Mouse (Mus musculus) ES-Bruce4 (cell line): ENCODE data around the gene Scube1. TPM values are rescaled to one million over a fixed set of nuclear protein-coding genes. Genes with fewer than 3 reads are reported as not detected.

ENCODE experiments used
- H3K27ac ChIP-seq: 2 replicates; pipeline ENCODE4 v1.5.1; 2012; ENCODE audit warnings: low read length, inconsistent platforms; ENCODE audit not compliant: insufficient read depth
- H3K27me3 ChIP-seq: 2 replicates; pipeline ENCODE4 v1.6.1; 2012; ENCODE audit warnings: mild to moderate bottlenecking, low read length, inconsistent platforms; ENCODE audit not compliant: control insufficient read depth, poor library complexity, insufficient read depth, severe bottlenecking
- H3K36me3 ChIP-seq: 2 replicates; pipeline ENCODE4 v1.6.1; 2012; ENCODE audit warnings: inconsistent platforms, mild to moderate bottlenecking, low read length, moderate library complexity; ENCODE audit not compliant: control insufficient read depth, poor library complexity, insufficient read depth, severe bottlenecking
- H3K4me1 ChIP-seq: one replicate; pipeline ENCODE4 v1.8.1; 2011; ENCODE audit warnings: low read length; ENCODE audit not compliant: control insufficient read depth, insufficient read depth
- H3K4me3 ChIP-seq: 2 replicates; pipeline ENCODE4 v1.5.1; 2011; ENCODE audit warnings: low read depth, mild to moderate bottlenecking, low read length
- H3K9ac ChIP-seq: 2 replicates; pipeline ENCODE4 v1.6.1; 2012; ENCODE audit warnings: low read depth, mild to moderate bottlenecking, inconsistent platforms; ENCODE audit not compliant: poor library complexity, severe bottlenecking
- H3K9me3 ChIP-seq: replicated peaks from 2 replicates; pipeline ENCODE4 v1.6.1; 2012; ENCODE audit warnings: mild to moderate bottlenecking, low read length, inconsistent platforms; ENCODE audit not compliant: control insufficient read depth, poor library complexity, insufficient read depth, severe bottlenecking
- CTCF ChIP-seq: IDR thresholded peaks from one replicate; pipeline ENCODE4 v1.8.1; 2011; ENCODE audit warnings: low read depth, low read length
- EP300 ChIP-seq: IDR thresholded peaks from 2 replicates; pipeline ENCODE4 v1.6.1; 2011; ENCODE audit warnings: low read depth, low read length; ENCODE audit not compliant: insufficient read depth
- POLR2A ChIP-seq: IDR thresholded peaks from one replicate; pipeline ENCODE4 v1.8.1; 2011; ENCODE audit warnings: low read length; ENCODE audit not compliant: insufficient read depth
- polyA plus RNA-seq: library from polyadenylated mRNA; stranded (reverse); fragments of >200 nt; gene quantifications from 2 replicates; pipeline ENCODE4 v1.2.4, GENCODE M21; 2011; ENCODE audit warnings: low read depth; ENCODE audit not compliant: missing spikeins, insufficient read depth, insufficient read length

The Scube1 gene
- 0.51 and 0.91 TPM in 2 replicates for polyA plus RNA-seq

- Histone ChIP-seq H3K27ac (no peak within 1 kb of the TSS), H3K4me3 (peak within 1 kb of the TSS; percentile 72), H3K9me3 (no peaks in the 10 kb centered on the region), H3K27me3 (peaks cover 6% of the 10 kb centered on the region), H3K36me3 (no peaks in the 10 kb centered on the region), H3K4me1 (peaks cover 2% of the 10 kb centered on the region), H3K9ac (peak within 1 kb of the TSS; percentile 76)
- TF ChIP-seq EP300, result no peak
- TF ChIP-seq CTCF, result no peak
- no peak for TF ChIP-seq POLR2A
Observed at GRCm38 (mm10) chr15:83724886-83725269, at the start of gene Scube1. TSS of gene Scube1 (minus strand) at chr15:83725021.

- no peaks in the 10 kb centered on the region for H3K27me3 ChIP-seq
- no peak for TF ChIP-seq EP300
- no peak for TF ChIP-seq CTCF
- no peak for TF ChIP-seq POLR2A
- H3K4me3 ChIP-seq, result no peak overlapping the region
- H3K36me3 ChIP-seq, result no peaks in the 10 kb centered on the region
- no peaks in the 10 kb centered on the region for H3K4me1 ChIP-seq
- H3K9ac ChIP-seq, result no peak overlapping the region
- H3K9me3 ChIP-seq, result no peaks in the 10 kb centered on the region
- H3K27ac ChIP-seq, result no peak overlapping the region
Observed at GRCm38 (mm10) chr15:83772953-83773352, 48.1 kb upstream of the Scube1 start.

GRCm38 (mm10) chr15:83772460-83772859, 47.6 kb upstream of the Scube1 start:
- Histone ChIP-seq H3K27me3 (no peaks in the 10 kb centered on the region), H3K9me3 (no peaks in the 10 kb centered on the region), H3K9ac (no peak overlapping the region), H3K4me1 (no peaks in the 10 kb centered on the region), H3K4me3 (no peak overlapping the region), H3K27ac (no peak overlapping the region), H3K36me3 (no peaks in the 10 kb centered on the region)
- no peak for TF ChIP-seq EP300
- no peak for TF ChIP-seq CTCF
- TF ChIP-seq POLR2A, result no peak

GRCm38 (mm10) chr15:83771346-83772053, 46.7 kb upstream of the Scube1 start:
- Histone ChIP-seq H3K27me3 (no peaks in the 10 kb centered on the region), H3K36me3 (no peaks in the 10 kb centered on the region), H3K4me3 (no peak overlapping the region), H3K9ac (no peak overlapping the region), H3K27ac (no peak overlapping the region), H3K4me1 (no peaks in the 10 kb centered on the region), H3K9me3 (no peaks in the 10 kb centered on the region)
- TF ChIP-seq POLR2A (no peak), CTCF (no peak), EP300 (no peak)

- H3K27ac ChIP-seq, result no peak overlapping the region; the same call in 1 of the 2 replicates
- H3K4me3 ChIP-seq, result no peak overlapping the region
- H3K36me3 ChIP-seq, result no peaks in the 10 kb centered on the region
- no peaks in the 10 kb centered on the region for H3K27me3 ChIP-seq
- H3K9me3 ChIP-seq, result no peaks in the 10 kb centered on the region
- peaks cover 3% of the 10 kb centered on the region for H3K4me1 ChIP-seq
- TF ChIP-seq EP300, result peak; percentile 22; the same call in 1 of the 2 replicates
- no peak for TF ChIP-seq CTCF
- TF ChIP-seq POLR2A, result no peak
- H3K9ac ChIP-seq, result no peak overlapping the region
Observed at GRCm38 (mm10) chr15:83765388-83766029, 40.7 kb upstream of the Scube1 start.

GRCm38 (mm10) chr15:83761512-83761911, 36.7 kb upstream of the Scube1 start:
- H3K27me3 ChIP-seq, result no peaks in the 10 kb centered on the region
- H3K4me1 ChIP-seq, result peaks cover 3% of the 10 kb centered on the region
- H3K9ac ChIP-seq, result no peak overlapping the region
- no peak overlapping the region for H3K4me3 ChIP-seq
- no peaks in the 10 kb centered on the region for H3K9me3 ChIP-seq
- H3K36me3 ChIP-seq, result no peaks in the 10 kb centered on the region
- H3K27ac ChIP-seq, result no peak overlapping the region
- TF ChIP-seq POLR2A (no peak), EP300 (no peak), CTCF (no peak)
